Mouse (Mus musculus) heart, embryonic 14.5 days (tissue): Measurements from ENCODE around the gene Orm3. TPM values are rescaled to one million over a fixed set of nuclear protein-coding genes. Genes with fewer than 3 reads are reported as not detected.

Experiments
- ATAC-seq: fragments of 200-750 bp; cut with Nextera tagmentation; 2 replicates; pipeline ENCODE4 v1.8.0; 2017; ENCODE audit warnings: low read depth, moderate TSS enrichment; ENCODE audit not compliant: insufficient number of reproducible peaks, insufficient read depth, low FRiP score
- H3K27ac ChIP-seq, 2 experiments: fragments of 200-500 bp in 1 of 2; fragments of 300-500 bp in 1 of 2; sonication (generic) in 1 of 2; replicated peaks in 1 of 2; 2 replicates each; pipeline ENCODE4 v1.5.1; 2012 to 2014; ENCODE audit warnings: low read depth in 2 of 2, low read length in 2 of 2, control low read depth in 1 of 2, mild to moderate bottlenecking in 1 of 2, mixed read lengths in 1 of 2; ENCODE audit not compliant: control insufficient read depth in 1 of 2, insufficient read depth in 1 of 2
- H3K27me3 ChIP-seq: fragments of 300-500 bp; sonication (generic); 2 replicates; pipeline ENCODE4 v1.6.1; 2014; ENCODE audit warnings: mild to moderate bottlenecking, low read length, control low read depth; ENCODE audit not compliant: control insufficient read depth, insufficient read depth
- H3K36me3 ChIP-seq: fragments of 300-500 bp; sonication (generic); 2 replicates; pipeline ENCODE4 v1.6.1; 2014; ENCODE audit warnings: mild to moderate bottlenecking, control low read depth, low read length, mixed read lengths; ENCODE audit not compliant: control insufficient read depth, insufficient read depth
- H3K4me1 ChIP-seq, 2 experiments: fragments of 200-500 bp in 1 of 2; fragments of 300-500 bp in 1 of 2; sonication (generic) in 1 of 2; 2 replicates each; pipeline ENCODE4 v1.6.1; 2012 to 2014; ENCODE audit warnings: low read length in 2 of 2, control low read depth in 1 of 2, mixed read lengths in 1 of 2; ENCODE audit not compliant: control insufficient read depth in 2 of 2, insufficient read depth in 2 of 2
- H3K4me2 ChIP-seq: fragments of 300-500 bp; sonication (generic); 2 replicates; pipeline ENCODE4 v1.6.1; 2014; ENCODE audit warnings: mild to moderate bottlenecking, low read length
- H3K4me3 ChIP-seq, 2 experiments: fragments of 200-500 bp in 1 of 2; fragments of 300-500 bp in 1 of 2; sonication (generic) in 1 of 2; 2 replicates each; pipeline ENCODE4 v1.5.1; 2012 to 2014; ENCODE audit warnings: low read length in 2 of 2, mild to moderate bottlenecking in 2 of 2, control low read depth in 1 of 2, low read depth in 1 of 2, moderate library complexity in 1 of 2; ENCODE audit not compliant: control insufficient read depth in 1 of 2, insufficient read depth in 1 of 2
- H3K9ac ChIP-seq: fragments of 300-500 bp; sonication (generic); 2 replicates; pipeline ENCODE4 v1.6.1; 2014; ENCODE audit warnings: mild to moderate bottlenecking, low read length
- H3K9me3 ChIP-seq: fragments of 300-500 bp; sonication (generic); 2 replicates; pipeline ENCODE4 v1.6.1; 2016; ENCODE audit warnings: low read length, control low read depth; ENCODE audit not compliant: control insufficient read depth
- WGBS: fragments of 180-500 bp; shearing (Covaris S2); extraction: QIAGEN DNeasy Blood & Tissue Kit; methylation state at CpG from one replicate; pipeline ENCODE4 v1.1.7; 2014; 5-methylcytosine and 5-hydroxymethylcytosine counted together
- polyA plus RNA-seq: library from polyadenylated mRNA; unstranded; fragments of >200 nt; fragmentation: Nextera tagmentation; extraction: Ambion mirVana; gene quantifications from 2 replicates; pipeline ENCODE4 v1.2.1, GENCODE M21; 2014

Orm3 gene
- polyA plus RNA-seq, 1 experiment from 2014 or later = not detected

GRCm38 (mm10) chr4:63384262-63384661, 28.3 kb downstream of the Orm3 start:
- H3K4me3 ChIP-seq = no peak overlapping the region
- no peak overlapping the region for H3K4me2 ChIP-seq
- peaks cover 37% of the 10 kb centered on the region for H3K36me3 ChIP-seq
- no peaks in the 10 kb centered on the region for H3K9me3 ChIP-seq
- 81% methylated on average over 4 of the region's 4 CpGs for WGBS
- no peaks in the 10 kb centered on the region for H3K27me3 ChIP-seq
- H3K4me1 ChIP-seq = peaks cover 0 to 2% of the 10 kb centered on the region in 2 experiments; a peak in 1 of 4 replicates
- no peak for ATAC-seq
- no peak overlapping the region for H3K9ac ChIP-seq
- no peak overlapping the region for H3K27ac ChIP-seq

- Histone ChIP-seq H3K9ac (no peak overlapping the region), H3K27me3 (no peaks in the 10 kb centered on the region), H3K27ac (no peak overlapping the region), H3K4me2 (no peak overlapping the region), H3K36me3 (peaks cover 30% of the 10 kb centered on the region), H3K4me1 (peaks cover 0 to 4% of the 10 kb centered on the region in 2 experiments; a peak in 1 of 4 replicates), H3K4me3 (no peak overlapping the region), H3K9me3 (no peaks in the 10 kb centered on the region)
- 74% methylated on average over 3 of the region's 3 CpGs for WGBS
- ATAC-seq = no peak
These were observed 29.3 kb downstream of the Orm3 start for GRCm38 (mm10) chr4:63385253-63385652.

GRCm38 (mm10) chr4:63385784-63386183, 29.8 kb downstream of the Orm3 start:
- H3K36me3 ChIP-seq = peaks cover 25% of the 10 kb centered on the region

GRCm38 (mm10) chr4:63388029-63388428, 32.1 kb downstream of the Orm3 start:
- Histone ChIP-seq H3K27ac (no peak overlapping the region), H3K4me2 (no peak overlapping the region), H3K4me1 (peaks cover 6 to 13% of the 10 kb centered on the region in 2 experiments; a peak in 2 of 4 replicates), H3K9me3 (no peaks in the 10 kb centered on the region), H3K9ac (no peak overlapping the region), H3K4me3 (no peak overlapping the region), H3K36me3 (peaks cover 14% of the 10 kb centered on the region), H3K27me3 (no peaks in the 10 kb centered on the region)
- WGBS = 76% methylated on average over 6 of the region's 6 CpGs
- no peak for ATAC-seq

More at GRCm38 (mm10) chr4:63385784-63386183, 29.8 kb downstream of the Orm3 start:
- no peaks in the 10 kb centered on the region for H3K27me3 ChIP-seq
- no peak overlapping the region for H3K4me3 ChIP-seq
- peaks cover 0 to 4% of the 10 kb centered on the region in 2 experiments; a peak in 1 of 4 replicates for H3K4me1 ChIP-seq
- H3K9me3 ChIP-seq = no peaks in the 10 kb centered on the region
- WGBS = 78% methylated on average over 11 of the region's 11 CpGs
- H3K9ac ChIP-seq = no peak overlapping the region
- H3K4me2 ChIP-seq = no peak overlapping the region
- no peak overlapping the region for H3K27ac ChIP-seq
- ATAC-seq = no peak

GRCm38 (mm10) chr4:63389121-63389886, 33.3 kb downstream of the Orm3 start:
- 49% methylated on average over 8 of the region's 8 CpGs for WGBS
- H3K36me3 ChIP-seq = peaks cover 16% of the 10 kb centered on the region
- ATAC-seq = no peak

GRCm38 (mm10) chr4:63389887-63390528, 34.0 kb downstream of the Orm3 start:
- no peak overlapping the region for H3K27ac ChIP-seq
- no peak overlapping the region for H3K9ac ChIP-seq
- no peaks in the 10 kb centered on the region for H3K9me3 ChIP-seq
- peaks cover 23% of the 10 kb centered on the region for H3K36me3 ChIP-seq
- H3K4me3 ChIP-seq = no peak overlapping the region
- H3K4me1 ChIP-seq = peaks cover 6 to 13% of the 10 kb centered on the region in 2 experiments; a peak in 2 of 4 replicates
- H3K4me2 ChIP-seq = no peak overlapping the region
- no peaks in the 10 kb centered on the region for H3K27me3 ChIP-seq
- no peak for ATAC-seq
- 72% methylated on average over 11 of the region's 11 CpGs for WGBS

More at GRCm38 (mm10) chr4:63389121-63389886, 33.3 kb downstream of the Orm3 start:
- Histone ChIP-seq H3K9ac (no peak overlapping the region), H3K4me3 (no peak overlapping the region), H3K4me1 (peaks cover 6 to 13% of the 10 kb centered on the region in 2 experiments; a peak in 2 of 4 replicates), H3K27me3 (no peaks in the 10 kb centered on the region), H3K4me2 (no peak overlapping the region), H3K9me3 (no peaks in the 10 kb centered on the region), H3K27ac (no peak overlapping the region)

GRCm38 (mm10) chr4:63391322-63391721, 35.4 kb downstream of the Orm3 start:
- WGBS = 61% methylated on average over 6 of the region's 6 CpGs
- Histone ChIP-seq H3K4me3 (no peak overlapping the region), H3K36me3 (peaks cover 21% of the 10 kb centered on the region), H3K4me1 (peaks cover 6 to 13% of the 10 kb centered on the region in 2 experiments; a peak in 2 of 4 replicates), H3K4me2 (no peak overlapping the region), H3K9ac (no peak overlapping the region), H3K27ac (no peak overlapping the region), H3K9me3 (no peaks in the 10 kb centered on the region), H3K27me3 (no peaks in the 10 kb centered on the region)
- no peak for ATAC-seq
